Mouse (Mus musculus) megakaryocyte, embryonic 14.5 days (primary cell): Measurements from ENCODE around the gene Fars2. TPM values are rescaled to one million over a fixed set of nuclear protein-coding genes. Genes with fewer than 3 reads are reported as not detected.

Experiments used
- H3K27me3 ChIP-seq: replicated peaks from 2 replicates; pipeline ENCODE3; 2012; ENCODE audit warnings: inconsistent platforms
- H3K36me3 ChIP-seq: replicated peaks from 2 replicates; pipeline ENCODE3; 2012; ENCODE audit warnings: low read length, inconsistent platforms, mixed read lengths
- H3K4me1 ChIP-seq: 2 replicates; pipeline ENCODE4 v1.6.1; 2012; ENCODE audit warnings: inconsistent platforms
- H3K4me3 ChIP-seq: replicated peaks from 2 replicates; pipeline ENCODE3; 2012; ENCODE audit warnings: moderate library complexity, mild to moderate bottlenecking, inconsistent platforms
- H3K9me3 ChIP-seq: 2 replicates; pipeline ENCODE4 v1.6.1; 2012; ENCODE audit warnings: inconsistent platforms
- FLI1 ChIP-seq: IDR thresholded peaks from 2 replicates; pipeline ENCODE4 v1.6.1; 2012; ENCODE audit warnings: low read length, inconsistent platforms, mixed read lengths
- GATA1 ChIP-seq: IDR thresholded peaks from 3 replicates; pipeline ENCODE4 v1.6.1; 2012; ENCODE audit warnings: mixed read lengths, low read length, inconsistent platforms, borderline replicate concordance
- polyA plus RNA-seq: library from polyadenylated mRNA; stranded (reverse); fragments of >175 nt; gene quantifications from 2 replicates; pipeline ENCODE4 v1.2.3, GENCODE M21; 2012; ENCODE audit warnings: low replicate concordance; ENCODE audit not compliant: insufficient read depth

Fars2 gene
- polyA plus RNA-seq, 1 experiment = 34.4 TPM

GRCm38 (mm10) chr13:36493294-36493693 is 376.1 kb downstream of the Fars2 start:
- Histone ChIP-seq H3K4me1 (peaks cover 15% of the 10 kb centered on the region), H3K27me3 (no peaks in the 10 kb centered on the region), H3K9me3 (peaks cover 25% of the 10 kb centered on the region), H3K36me3 (peaks cover 6% of the 10 kb centered on the region), H3K4me3 (no peak overlapping the region)
- TF ChIP-seq GATA1 = no peak
- TF ChIP-seq FLI1 = no peak

GRCm38 (mm10) chr13:36493762-36494161 is 376.6 kb downstream of the Fars2 start:
- H3K36me3 ChIP-seq = peaks cover 6% of the 10 kb centered on the region
- no peak overlapping the region for H3K4me3 ChIP-seq
- peaks cover 26% of the 10 kb centered on the region for H3K9me3 ChIP-seq
- TF ChIP-seq FLI1 = no peak
- no peak for TF ChIP-seq GATA1
- H3K4me1 ChIP-seq = peaks cover 15% of the 10 kb centered on the region
- H3K27me3 ChIP-seq = no peaks in the 10 kb centered on the region

- Histone ChIP-seq H3K4me1 (peaks cover 6% of the 10 kb centered on the region; the same call in 1 of the 2 replicates), H3K27me3 (no peaks in the 10 kb centered on the region), H3K36me3 (peaks cover 6% of the 10 kb centered on the region), H3K4me3 (no peak overlapping the region), H3K9me3 (peaks cover 29% of the 10 kb centered on the region)
- TF ChIP-seq GATA1 (no peak), FLI1 (no peak)
Observed at GRCm38 (mm10) chr13:36495980-36496379, 378.8 kb downstream of the Fars2 start.

- peaks cover 6% of the 10 kb centered on the region for H3K36me3 ChIP-seq
- no peaks in the 10 kb centered on the region for H3K27me3 ChIP-seq
- no peak for TF ChIP-seq FLI1
- H3K4me1 ChIP-seq = peaks cover 6% of the 10 kb centered on the region; the same call in 1 of the 2 replicates
- peaks cover 29% of the 10 kb centered on the region for H3K9me3 ChIP-seq
- H3K4me3 ChIP-seq = no peak overlapping the region
Observed at GRCm38 (mm10) chr13:36497346-36497745, 380.1 kb downstream of the Fars2 start.

GRCm38 (mm10) chr13:36500370-36500905 is 383.2 kb downstream of the Fars2 start:
- H3K9me3 ChIP-seq = peaks cover 18% of the 10 kb centered on the region
- no peak overlapping the region for H3K4me3 ChIP-seq
- peaks cover 2% of the 10 kb centered on the region for H3K36me3 ChIP-seq
- no peaks in the 10 kb centered on the region for H3K27me3 ChIP-seq
- TF ChIP-seq FLI1 = no peak
- no peak for TF ChIP-seq GATA1
- H3K4me1 ChIP-seq = peaks cover 6% of the 10 kb centered on the region; the same call in 1 of the 2 replicates

GRCm38 (mm10) chr13:36503551-36503950 is 386.3 kb downstream of the Fars2 start:
- Histone ChIP-seq H3K4me3 (no peak overlapping the region), H3K9me3 (peaks cover 12% of the 10 kb centered on the region; the same call in 1 of the 2 replicates), H3K27me3 (no peaks in the 10 kb centered on the region), H3K36me3 (no peaks in the 10 kb centered on the region), H3K4me1 (no peaks in the 10 kb centered on the region)
- TF ChIP-seq GATA1 (no peak), FLI1 (no peak)

- Histone ChIP-seq H3K4me3 (no peak overlapping the region), H3K9me3 (peaks cover 8% of the 10 kb centered on the region; the same call in 1 of the 2 replicates)
- TF ChIP-seq FLI1 (no peak), GATA1 (no peak)
Observed at GRCm38 (mm10) chr13:36503991-36504390, 386.8 kb downstream of the Fars2 start.

GRCm38 (mm10) chr13:36505730-36506129 is 388.5 kb downstream of the Fars2 start:
- Histone ChIP-seq H3K9me3 (peaks cover 8% of the 10 kb centered on the region; the same call in 1 of the 2 replicates), H3K36me3 (no peaks in the 10 kb centered on the region), H3K4me3 (no peak overlapping the region), H3K27me3 (no peaks in the 10 kb centered on the region), H3K4me1 (no peaks in the 10 kb centered on the region)
- no peak for TF ChIP-seq FLI1
- no peak for TF ChIP-seq GATA1

More at GRCm38 (mm10) chr13:36503991-36504390, 386.8 kb downstream of the Fars2 start:
- no peaks in the 10 kb centered on the region for H3K4me1 ChIP-seq
- no peaks in the 10 kb centered on the region for H3K27me3 ChIP-seq
- H3K36me3 ChIP-seq = no peaks in the 10 kb centered on the region

- peaks cover 8% of the 10 kb centered on the region; the same call in 1 of the 2 replicates for H3K9me3 ChIP-seq
- no peaks in the 10 kb centered on the region for H3K27me3 ChIP-seq
- H3K36me3 ChIP-seq = no peaks in the 10 kb centered on the region
- TF ChIP-seq GATA1 = no peak
- no peak for TF ChIP-seq FLI1
- H3K4me1 ChIP-seq = no peaks in the 10 kb centered on the region
- H3K4me3 ChIP-seq = no peak overlapping the region
Observed at GRCm38 (mm10) chr13:36506315-36506714, 389.1 kb downstream of the Fars2 start.

- TF ChIP-seq FLI1 (no peak), GATA1 (no peak)
- peaks cover 3% of the 10 kb centered on the region; the same call in 1 of the 2 replicates for H3K9me3 ChIP-seq
- H3K27me3 ChIP-seq = no peaks in the 10 kb centered on the region
- H3K4me3 ChIP-seq = no peak overlapping the region
- no peaks in the 10 kb centered on the region for H3K4me1 ChIP-seq
- H3K36me3 ChIP-seq = no peaks in the 10 kb centered on the region
Observed at GRCm38 (mm10) chr13:36510161-36510560, 392.9 kb downstream of the Fars2 start.
